Mouse (Mus musculus) heart, adult 2 months (tissue): Measurements from ENCODE around the gene Pcdh15.
A peak's percentile ranks its signal among the peaks of the same experiment; 100 is the strongest.

Experiments
- CTCF ChIP-seq: fragments of 200-600 bp; IDR thresholded peaks from 2 replicates; pipeline ENCODE4 v1.8.1; 2022; ENCODE audit warnings: antibody characterized with exemption, mild to moderate bottlenecking, moderate library complexity
- POLR2A ChIP-seq: fragments of 200-500 bp; IDR thresholded peaks from 2 replicates; pipeline ENCODE4 v1.6.1; 2011; ENCODE audit warnings: mild to moderate bottlenecking, low read depth, low read length, control low read depth; ENCODE audit not compliant: insufficient read depth

GRCm38 (mm10) chr10:74642125-74642524 lies 1543.0 kb downstream of the Pcdh15 start:
- TF ChIP-seq CTCF (peak; percentile 57), POLR2A (no peak)
